Mouse (Mus musculus) adipocyte (in vitro differentiated cells): ENCODE results near the gene Agk.

ENCODE experiments used
- DNase-seq: peaks from one replicate; pipeline ENCODE4 v3.0.0-alpha.2; 2016; ENCODE audit warnings: low spot score

The Agk gene

DNA sequence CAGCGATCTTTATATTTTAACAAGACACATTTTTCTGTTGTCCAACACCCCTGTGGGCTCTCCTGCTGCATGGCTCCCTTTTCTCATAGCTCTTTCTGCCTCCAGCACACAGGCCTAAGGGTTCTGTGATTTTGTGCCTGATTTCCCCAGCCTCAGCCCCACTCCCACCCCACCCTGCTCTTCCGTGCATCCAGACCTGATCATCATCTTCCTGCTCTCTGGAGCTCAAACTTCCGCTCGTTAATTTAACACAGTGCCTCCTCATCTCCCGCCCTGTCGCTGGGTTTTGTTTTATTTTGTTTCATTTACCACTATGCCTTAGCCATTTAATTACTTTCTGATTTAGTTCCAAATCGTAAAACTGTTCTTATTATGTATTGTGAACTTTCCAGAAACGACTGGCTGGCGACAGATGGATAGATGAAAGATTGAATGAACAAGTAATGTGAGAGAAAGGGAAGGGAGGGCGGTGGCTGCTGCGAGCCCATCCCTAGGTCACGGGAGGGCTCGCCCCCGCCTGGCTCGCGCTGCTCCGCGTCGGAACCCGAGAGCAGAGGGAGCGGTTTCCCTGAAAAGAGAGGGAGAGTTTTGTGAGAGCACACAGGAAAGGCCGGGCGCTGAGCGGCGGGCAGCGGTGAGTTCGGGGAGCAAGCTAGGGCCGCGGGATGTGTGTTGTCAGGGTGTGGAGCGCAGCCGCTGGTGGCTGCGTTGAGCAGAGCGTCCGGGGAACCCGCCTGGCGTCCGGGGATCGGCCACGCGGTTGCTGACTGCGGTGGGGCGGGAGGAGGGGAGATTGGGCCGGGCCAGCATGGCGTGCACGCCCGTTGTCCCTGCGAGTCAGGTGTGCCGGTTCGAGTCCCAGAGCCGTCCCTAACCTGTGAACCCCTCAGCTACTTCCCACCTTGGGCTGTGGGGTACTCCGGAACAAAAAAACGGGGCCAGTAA lies at the start of gene Agk:
Agk (plus strand) TSS at position 276 of the 945 bp plus-strand sequence.
- DNase-seq: peak; percentile 86

DNA sequence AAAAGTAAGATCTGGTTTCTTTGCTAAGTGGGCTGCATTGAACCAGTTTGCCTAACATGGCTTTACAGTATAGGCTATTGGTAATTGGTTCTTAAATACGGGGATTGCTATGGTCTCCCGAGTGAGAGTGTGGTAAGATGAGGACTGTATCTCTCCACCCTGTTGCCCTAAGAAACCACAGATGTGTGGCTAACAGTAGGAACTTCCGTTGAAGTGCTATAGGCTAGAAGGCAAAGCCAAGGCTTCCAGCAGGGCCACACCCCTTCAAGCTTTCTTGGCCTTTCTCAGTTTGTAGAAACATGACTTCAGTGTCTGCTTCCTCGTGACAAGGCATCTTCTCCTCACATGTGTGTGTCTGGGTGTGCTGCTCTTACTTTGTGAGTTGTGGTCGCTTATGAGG lies 24.3 kb upstream of the Agk start:
- no peak for DNase-seq

DNA sequence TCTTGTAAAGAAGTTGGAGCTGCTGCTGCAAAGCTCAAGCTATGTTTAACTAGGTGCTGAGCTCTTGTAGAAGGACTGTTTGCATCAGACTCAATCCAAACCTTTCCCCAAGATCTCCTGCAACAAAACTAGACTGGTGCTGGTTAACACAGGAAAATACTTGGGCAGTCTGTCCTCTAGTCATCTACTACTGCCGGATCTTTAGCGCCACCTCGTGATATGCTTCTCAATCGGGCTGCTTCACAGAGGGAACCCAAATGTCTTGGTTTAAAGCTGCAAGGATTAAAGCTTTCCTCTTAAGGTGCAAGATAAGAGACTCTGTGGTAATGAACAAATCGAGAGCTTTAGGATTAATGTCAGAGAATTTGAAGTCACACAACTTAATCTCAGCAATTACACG lies 21.6 kb upstream of the Agk start:
- peak; percentile 63 for DNase-seq

DNA sequence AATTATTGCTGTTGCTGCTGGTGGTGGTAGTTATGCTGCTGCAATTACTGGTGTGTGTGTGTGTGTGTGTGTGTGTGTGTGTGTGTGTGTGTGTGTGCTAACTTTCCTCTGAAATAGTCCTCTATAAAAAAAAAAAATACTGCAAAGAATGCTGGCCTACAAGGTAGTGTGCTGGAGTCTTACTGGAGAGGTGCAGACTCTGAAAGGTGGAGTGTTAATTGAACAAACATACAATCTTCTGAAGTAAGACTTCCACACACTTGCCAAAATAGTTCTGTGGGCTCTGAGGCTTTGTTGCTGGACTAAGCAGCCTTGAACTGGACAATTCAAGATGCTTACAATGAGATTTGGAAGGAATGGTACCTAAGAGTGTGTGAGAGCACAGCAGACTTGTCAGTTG lies 20.0 kb upstream of the Agk start:
- no peak for DNase-seq

DNA sequence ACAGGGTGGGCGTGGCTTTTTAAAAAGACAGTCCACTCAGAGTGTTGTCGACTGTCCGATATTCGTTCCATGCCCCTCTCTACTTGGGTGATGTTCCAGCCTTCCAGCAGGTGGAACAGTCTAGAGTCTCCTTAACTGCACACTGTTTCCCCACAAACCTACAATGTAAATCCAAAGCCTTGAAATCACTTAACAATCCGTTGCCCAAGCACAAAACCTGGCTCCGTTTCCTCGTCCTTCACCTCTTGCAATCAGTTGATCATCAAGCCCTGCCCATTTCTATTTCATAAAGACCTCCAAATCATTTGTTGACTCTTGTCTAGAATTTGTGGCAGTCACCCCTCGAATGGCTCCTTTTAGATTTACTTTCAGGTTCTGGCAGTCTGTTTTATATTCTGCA lies 1.4 kb downstream of the Agk start:
- no peak for DNase-seq

DNA sequence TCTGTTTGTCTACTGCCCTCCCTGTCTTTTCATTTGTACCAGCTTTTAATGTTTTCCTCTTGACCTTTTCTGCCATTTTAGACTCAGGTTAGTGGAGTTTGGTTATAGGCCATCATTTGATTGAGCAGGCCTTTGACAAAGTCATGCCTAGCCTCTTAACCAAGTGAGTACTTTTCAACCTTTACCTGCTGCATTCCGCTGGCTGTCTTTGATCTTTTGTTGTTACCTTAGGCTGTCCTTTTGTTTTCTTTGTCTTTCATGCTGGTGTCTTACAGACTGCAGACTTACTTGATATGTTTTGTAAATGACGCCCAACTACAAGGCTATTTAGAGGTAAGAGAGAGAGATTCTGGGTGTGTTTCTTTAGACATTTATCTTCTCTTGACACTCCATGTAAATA lies 8.5 kb downstream of the Agk start:
- DNase-seq: no peak

DNA sequence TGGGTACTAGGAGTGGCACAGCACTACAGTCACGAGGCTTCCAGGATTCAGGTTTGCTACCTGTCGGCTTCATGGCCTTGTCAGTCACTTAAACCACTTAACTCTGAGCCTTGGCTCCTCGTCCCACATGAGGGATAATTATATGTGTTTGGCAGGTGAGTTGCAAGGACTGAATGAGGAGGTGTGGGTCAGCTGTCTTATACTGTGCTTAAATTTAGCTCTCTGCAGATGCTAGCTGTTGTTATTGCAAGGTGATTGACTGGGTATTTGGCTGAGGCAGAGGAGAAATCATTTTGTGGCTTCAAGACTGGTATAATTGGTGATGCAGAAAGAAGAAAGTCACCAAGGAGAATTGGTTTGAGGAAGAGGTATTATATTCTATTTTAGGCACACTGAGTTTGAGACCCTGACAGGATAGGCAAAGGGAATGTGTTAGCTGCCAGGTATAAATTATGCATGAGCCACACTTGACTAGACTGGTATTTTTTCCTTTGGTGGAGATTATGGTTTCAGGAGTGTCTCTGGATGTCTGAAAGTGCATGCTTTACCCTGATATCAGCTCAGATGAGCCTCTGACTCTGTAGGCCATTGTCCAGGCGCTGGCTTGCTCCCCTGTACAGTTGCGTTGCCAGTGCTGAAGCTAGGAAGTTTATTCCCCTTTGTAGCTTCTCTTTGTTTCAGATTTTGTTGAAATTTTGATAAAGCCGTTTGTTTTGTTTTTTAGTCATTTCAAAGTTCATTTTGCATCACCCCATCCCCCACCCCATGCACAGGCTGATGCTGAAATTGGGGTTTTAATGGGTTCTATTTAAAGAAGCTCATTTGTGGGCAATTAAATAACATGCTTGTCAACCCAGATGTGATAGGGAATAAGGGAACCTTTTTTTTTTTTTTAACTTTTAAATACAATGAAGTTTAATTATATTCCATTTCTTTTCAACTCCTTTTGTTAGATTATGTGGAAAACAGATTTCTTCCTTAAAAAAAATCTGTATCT lies 12.1 kb downstream of the Agk start:
- no peak for DNase-seq

DNA sequence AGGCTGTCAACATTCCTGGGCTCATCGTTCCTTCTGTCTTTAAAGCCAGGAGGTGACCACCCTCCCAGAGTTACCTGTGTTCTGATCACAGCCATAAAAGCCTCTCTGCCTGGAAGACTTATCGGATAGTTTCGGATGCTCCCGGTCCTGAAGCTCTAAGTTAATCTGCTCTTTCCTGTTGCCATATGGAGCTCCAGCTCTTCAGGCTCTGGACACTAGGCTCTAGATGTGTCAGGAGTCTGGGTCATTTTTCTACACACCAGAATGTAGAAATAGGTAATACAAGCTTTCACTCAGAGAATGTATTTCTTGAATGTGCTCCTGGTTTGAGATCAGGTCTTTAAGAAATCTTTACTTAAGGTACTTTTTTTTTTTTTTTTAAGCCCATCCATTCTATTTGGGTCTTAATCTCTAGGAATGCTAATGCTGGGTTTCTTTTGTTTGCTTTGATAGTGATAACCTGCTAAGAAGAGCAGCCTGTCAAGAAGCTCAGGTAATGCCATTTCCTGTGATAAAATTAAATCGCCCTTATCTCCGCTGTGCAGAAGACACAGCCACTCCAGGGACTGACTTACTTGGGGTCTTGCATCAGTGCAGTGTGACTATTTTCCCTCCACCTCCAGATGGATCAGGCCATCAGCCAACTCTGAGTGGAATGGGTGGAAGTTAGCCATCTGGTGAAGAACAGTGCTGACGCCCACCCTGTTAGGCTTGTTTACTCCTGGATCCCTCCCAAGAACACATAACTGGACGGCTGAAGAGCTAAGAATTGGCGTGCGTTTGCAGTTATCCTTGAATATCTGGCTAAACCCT lies 22.2 kb downstream of the Agk start:
- peak; percentile 37 for DNase-seq

DNA sequence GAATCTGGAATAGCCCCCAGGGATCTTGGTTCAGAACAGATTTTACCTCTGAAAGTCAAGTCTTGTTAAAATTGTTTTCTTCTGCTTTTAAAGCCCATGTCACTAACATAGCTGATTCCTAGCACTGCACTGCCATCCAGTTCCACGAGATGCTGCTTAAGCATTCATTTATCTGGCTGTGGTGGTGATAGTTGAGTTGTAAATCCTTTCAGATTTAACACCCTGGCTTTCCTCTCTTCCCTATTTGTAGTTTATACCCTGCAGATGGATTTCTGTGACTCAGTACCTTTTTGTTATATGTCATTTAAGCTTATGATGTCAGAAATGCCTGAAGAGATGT lies 22.8 kb downstream of the Agk start:
- no peak for DNase-seq

DNA sequence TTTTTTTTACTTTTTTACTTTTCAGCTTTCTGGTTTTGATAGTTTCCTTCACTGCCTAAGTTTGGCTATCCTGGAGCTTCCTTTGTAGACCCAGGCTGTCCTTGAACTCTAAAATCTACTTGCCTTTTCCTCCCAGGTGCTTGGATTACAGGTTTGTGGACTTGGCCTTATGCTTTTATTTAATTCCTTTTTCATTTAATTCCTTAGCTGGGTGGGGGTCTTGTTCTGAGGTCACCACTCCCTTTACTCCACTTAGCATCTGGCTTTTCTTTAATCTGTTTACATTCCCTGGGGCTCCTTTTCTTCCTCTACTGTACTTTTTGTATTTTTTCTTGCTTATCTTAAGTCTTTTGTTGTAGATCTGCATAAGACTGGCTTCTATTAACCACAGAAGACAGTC lies 25.1 kb downstream of the Agk start:
- no peak for DNase-seq

DNA sequence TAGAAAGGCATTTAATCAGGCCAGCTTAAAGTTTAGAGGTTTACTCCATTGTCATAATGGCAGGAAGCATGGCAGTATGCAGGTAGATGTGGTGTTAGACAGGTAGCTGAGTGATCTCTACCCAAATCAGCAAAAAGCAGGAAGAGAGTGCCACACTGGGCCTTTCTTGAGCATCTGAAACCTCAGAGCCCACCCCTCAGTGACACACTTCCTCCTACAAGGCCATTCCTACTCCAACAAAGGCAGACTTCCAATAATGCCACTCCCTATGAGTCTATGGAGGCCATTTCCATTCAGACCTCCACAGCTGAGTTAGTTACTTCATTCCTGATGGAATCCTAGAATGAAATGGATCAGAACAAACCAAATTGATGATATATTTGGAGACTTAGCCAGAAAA lies 25.9 kb downstream of the Agk start:
- no peak for DNase-seq

DNA sequence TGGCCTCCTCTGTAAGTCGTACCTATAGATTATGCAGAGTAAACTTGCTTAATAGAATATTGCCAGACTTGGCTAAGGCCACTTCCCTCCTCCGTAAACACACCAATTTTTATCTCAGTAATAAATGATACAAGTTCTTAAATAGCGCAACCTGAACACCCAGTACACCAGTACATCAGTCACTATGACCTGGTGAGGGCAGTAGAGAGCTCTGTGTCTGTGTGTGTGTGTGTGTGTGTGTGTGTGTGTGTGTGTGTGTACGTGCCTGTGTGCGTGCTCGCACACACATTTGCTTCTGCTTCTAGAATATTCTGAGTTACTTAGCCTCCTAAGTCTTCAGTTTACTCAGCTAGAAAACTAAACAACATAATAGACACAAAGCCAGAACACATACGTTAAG lies 28.4 kb downstream of the Agk start:
- no peak for DNase-seq

DNA sequence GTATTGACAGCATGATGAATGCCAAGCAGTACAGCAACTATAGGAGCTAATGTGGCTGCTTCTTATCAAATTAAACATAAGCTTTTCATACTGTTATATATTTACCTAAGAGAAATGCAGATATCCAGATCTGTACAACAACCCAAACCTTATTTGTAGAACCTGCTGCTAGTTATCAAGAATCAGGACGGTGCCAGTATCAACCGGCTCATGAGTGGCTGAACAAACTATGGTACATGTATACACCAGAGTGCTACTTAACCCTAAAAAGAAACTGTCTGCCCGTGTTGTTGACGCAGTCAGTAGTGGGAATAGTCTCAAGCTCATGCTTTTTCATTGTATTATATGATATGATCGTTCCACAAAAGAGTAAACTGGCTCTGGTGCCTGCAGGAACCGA lies 46.1 kb downstream of the Agk start:
- no peak for DNase-seq

DNA sequence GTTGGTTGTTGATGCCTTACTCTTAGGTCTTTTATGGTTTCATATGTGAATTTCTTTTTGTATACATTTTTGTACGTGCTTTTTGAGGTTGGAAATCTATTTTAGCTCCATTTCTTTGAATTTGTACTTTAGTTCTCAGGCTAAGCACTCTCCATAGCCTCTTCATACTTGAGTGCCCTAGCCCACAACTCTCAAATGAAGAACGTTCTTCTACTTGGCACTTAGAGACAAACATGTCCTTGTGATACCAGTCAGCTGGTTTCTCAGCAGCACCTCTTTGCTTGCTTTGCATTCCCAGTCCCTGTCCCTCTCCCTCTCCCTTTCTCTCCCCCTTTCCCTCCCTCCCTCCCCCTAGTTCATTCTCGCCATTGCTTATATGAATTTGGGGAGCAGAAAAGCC lies 55.2 kb downstream of the Agk start:
- no peak for DNase-seq

DNA sequence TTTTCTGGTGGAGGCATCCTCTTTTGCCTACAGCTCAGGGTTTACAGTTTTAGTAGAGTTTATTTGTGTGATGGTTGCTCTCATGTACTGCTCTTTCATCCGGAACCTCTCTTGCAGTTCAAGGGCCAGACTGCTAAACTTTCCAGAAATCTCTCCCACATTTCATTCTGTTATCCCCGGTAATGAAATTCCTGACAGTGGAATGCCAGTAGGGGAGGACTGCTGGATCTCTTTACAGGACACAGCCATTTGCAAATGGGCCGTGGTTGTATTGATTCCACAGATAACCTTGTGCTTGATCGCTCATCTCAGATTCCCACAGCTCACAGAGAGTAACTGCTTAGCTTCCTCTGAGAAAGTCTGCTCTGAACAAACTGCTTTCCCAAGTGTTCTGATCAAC lies 56.9 kb downstream of the Agk start:
- DNase-seq: no peak

DNA sequence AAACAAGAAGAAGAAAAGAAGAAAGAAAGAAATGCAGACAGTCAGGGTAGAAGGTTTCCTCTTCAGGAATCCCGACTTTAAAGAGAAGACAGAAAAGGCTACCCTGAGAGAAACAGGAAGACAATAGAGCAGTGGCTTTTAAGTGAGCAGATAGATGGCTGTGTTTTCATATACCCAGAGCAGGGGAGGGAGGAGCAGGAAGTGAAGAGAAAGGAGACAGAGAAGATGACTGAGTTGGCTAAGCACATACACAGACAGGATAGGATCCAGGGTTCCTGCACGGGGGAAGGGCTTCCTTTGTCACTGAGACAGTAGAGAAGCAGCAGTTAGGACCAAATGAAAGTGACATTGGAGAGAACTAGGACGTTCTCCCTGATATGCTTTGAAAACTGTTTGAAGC lies 60.7 kb downstream of the Agk start:
- no peak for DNase-seq

DNA sequence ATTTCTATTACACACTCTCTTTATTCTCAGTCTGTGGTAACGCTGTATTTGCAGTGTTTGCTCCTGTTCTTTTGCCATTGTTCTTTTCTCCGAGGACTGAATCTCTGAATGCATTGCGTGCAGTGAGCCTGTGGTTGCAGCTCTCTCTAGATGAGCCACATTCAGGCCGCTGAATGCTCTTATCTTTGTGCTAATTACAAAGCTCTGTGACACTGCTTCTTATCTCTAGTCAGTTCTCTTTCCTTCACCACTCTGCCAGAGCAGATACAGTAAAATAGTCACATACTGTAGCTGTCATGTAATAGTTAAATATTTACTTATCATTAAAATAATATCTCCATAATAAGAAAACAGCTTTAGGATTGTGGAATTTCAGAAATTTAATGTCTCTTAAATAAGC lies 63.7 kb downstream of the Agk start:
- DNase-seq: no peak

DNA sequence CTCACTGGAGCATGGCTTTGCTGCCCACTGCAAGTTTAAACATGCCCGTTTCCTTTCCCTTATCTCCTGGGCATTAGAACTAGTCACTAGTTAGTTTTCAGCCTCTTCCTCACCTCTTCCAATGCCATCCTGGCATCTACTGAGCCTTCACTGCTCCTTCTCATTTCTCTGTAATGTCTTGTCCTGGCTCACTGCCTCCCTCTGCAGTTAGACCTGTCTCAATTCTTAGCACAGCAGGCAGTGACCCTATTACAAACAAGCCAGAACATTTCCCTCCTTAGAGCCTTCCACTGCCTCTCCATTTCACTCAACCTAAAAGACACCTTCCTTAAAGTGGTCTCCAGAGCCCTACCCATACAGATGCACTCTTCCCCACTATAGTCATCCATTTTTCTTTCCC lies 66.0 kb downstream of the Agk start:
- no peak for DNase-seq

DNA sequence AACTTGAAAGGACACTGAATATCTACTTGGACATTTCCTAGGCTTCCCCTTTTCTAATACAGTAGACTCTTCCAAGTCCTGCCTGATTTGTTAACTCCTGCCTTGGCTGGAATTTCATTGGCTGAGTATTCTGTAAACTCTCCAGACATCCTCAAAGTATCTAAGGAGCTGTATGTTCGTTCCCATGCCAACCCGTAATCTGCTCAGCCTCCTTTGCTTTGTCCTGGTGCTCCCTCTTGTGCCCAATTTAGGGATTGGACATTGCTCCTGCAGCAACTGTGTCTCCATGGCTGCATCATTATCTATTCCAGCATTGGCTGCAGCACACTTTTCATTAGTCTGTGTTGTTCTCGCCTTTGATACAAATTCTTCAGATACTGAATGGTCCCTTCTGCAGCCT lies 68.2 kb downstream of the Agk start:
- peak; percentile 84 for DNase-seq

DNA sequence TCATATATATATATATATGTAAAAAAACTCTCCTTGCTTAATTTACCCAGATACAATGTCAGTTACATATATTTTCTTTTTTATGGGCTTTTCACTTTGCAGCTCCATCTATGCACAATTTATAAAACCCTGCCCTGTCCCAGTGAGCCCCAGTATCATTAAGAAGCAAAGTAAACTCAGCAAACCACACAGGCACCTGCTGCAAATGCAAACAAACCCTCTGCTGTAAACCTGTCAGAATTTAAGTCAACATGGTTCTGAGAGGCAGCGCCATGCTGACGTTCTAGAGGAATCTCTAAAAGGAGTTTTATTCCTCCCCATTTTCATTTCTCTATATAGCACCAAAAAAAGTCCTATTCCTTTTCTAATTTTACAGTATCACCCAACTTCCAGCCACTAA lies 77.1 kb downstream of the Agk start:
- DNase-seq: no peak

DNA sequence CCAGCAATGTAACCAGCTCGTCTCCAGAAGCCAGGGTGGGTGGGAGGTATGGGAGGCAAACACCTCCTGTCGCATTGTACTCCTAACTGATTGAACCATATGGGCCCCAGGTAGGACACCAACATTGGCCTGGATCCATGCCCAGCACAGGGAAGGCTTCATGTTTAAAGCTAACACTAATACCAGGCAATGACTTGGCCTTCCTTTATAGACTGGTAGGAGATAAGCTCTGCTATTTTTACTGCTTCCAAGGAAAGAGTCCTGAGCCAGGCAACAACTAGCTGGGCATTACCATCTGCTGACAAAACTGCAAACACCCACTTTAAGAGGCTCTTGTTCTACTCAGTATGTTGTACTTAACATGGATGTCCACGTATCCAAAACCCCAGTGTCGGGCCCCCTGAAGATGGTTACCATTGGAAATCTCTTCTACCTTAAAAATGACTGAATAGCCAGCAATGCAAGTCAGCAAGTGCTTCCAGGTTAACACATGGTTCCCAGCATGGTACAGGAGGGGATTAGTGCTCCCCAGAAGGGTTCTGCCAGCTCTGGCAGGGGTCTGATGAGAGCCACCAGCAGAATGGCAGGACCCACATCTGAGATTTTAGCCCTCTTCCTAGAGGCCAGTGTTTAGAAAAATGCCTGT lies 78.8 kb downstream of the Agk start:
- no peak for DNase-seq

DNA sequence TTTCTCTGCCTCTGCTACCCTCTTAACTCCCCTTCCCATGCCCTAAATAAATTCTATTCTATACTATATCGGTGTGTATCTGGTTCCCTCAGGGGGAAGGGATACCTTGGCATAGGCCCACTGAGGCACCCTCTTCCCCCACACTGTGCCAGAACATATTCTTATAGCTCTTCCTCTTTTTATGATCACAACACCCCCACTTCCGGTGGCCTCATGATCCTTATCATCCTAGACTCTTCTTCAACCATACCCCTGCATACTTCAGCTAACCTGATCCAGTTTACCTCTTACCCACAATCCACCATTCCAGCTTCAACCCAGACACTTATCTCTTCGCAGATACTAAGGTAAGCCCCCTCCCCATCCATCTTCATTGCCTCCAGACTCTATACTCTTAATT lies 86.1 kb downstream of the Agk start:
- DNase-seq: no peak
